Mouse (Mus musculus) fat pad, adult 2 months (tissue): ENCODE data around the gene Arfgef2.

ENCODE experiments used
- DNase-seq: peaks from one replicate; pipeline ENCODE4 v3.0.0-alpha.2; 2011; ENCODE audit warnings: low read depth, low spot score; ENCODE audit errors: extremely low read depth

Gene Arfgef2

GRCm38 (mm10) chr2:166806173-166806705 lies 851 bp downstream of the Arfgef2 start:
- no peak for DNase-seq

- DNase-seq = no peak
Observed at GRCm38 (mm10) chr2:166806813-166807212, 1.4 kb downstream of the Arfgef2 start.

DNA sequence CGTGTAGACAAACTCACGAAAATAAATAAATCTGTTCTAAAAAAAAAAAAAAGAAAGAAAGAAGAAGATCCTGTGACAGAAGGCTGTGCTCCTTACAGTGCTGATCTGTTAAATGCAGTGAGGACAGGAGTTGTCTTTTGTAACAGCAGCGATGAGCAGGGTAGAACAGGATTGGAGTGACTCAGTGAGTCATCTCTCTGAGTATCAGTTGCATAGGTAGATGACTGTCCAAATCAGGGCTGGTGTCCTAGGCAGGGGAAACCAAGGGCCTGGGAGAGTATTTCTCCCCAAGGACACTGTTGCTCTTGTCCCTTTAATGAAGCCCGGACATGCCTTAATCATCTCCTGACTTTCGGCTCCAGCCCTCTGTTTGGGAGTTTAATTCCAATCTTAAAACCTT lies 4.1 kb downstream of the Arfgef2 start:
- no peak for DNase-seq

- no peak for DNase-seq
Observed at GRCm38 (mm10) chr2:166810821-166811220, 5.4 kb downstream of the Arfgef2 start.

DNA sequence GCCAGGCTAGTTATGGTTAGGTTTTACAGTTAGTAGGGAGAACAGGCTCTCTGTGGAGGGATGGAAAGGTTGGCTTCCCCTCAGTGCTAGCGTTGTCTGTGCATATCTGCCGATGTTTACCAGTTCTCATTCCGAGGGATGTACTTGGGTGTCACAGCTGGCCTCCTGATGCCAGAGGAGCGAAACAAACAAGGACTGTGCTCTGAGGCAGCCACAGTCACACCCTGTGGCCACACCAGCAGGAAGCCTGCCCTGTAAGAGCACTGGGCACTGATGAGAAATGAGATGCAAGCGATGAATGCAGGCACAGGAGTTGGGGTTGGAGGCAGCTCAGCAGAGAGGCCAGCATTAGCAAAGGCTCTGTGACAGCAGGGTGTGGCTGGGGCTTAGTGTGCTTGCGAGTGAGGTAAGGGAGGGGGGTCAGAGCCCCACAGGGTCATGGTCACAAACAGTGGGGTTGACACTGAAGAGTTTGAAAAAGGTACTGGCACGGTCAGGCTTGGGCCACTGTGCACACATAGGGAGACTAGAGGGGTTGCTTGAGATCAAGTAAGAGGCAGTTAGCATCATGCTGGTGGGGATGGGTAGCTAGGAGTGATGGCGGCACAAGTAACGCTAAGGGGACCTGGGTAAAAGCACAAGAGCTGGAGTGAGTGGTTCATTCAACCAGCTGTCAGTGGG lies 13.2 kb downstream of the Arfgef2 start:
- DNase-seq = no peak

DNA sequence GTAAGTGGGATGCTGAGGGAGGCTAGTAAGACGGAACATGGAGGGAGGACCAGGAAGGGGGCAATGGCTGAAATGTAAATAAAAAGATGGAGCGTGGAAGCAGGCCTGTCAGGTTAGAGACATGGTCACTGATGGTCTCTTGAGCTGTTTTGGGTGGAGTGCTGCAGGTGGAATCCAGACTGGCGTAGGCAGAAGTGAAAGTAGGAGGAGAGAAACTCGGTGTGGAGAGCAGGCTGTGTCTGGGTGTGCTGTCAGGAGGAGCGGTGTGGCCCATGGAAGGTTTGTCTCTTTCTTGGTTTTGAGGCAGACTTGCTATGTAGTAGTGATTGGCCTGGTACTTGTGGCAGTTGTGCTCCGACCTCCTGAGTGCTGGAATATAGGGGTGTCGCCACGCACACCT lies 14.5 kb downstream of the Arfgef2 start:
- DNase-seq = no peak

DNA sequence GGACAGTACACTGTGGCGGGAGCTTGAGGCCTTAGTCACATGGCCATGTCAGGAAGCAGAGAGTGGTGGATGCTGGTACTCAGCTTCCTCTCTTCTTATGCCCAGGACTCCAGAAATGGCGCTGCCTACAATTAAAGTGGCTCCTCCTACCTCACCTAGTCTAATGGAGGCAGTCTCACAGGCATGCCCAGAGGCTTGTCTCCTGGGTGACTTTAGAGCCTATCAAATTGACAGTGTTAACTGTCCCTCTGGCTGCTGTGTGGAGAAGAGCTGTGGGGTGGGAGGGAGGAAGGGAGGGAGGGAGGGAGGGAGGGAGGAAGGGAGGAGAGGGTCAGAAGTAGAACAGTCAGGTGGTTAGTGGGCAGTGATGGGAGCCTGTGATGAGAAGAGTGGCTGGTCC lies 15.5 kb downstream of the Arfgef2 start:
- no peak for DNase-seq

DNA sequence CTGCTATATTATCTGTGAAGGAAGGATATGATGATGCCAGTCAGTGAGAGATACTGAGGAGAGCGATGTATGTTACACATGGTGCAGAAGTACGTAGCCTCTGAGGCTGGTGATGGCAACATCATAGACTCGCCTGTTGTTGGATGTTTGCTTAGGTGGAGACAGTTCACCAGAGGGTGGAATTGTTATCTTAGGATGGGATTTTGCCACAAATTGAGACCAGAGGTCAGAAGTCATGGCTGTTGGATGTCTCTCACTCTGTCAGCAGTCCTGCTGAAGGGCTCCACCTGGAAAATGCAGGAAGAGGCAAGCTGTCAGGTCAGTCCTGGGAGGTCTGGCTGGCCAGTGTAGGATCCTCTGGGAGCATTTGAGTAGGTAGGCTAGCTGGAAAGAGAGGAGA lies 16.0 kb downstream of the Arfgef2 start:
- DNase-seq = no peak

- no peak for DNase-seq
Observed at GRCm38 (mm10) chr2:166822119-166822826, 16.9 kb downstream of the Arfgef2 start.

DNA sequence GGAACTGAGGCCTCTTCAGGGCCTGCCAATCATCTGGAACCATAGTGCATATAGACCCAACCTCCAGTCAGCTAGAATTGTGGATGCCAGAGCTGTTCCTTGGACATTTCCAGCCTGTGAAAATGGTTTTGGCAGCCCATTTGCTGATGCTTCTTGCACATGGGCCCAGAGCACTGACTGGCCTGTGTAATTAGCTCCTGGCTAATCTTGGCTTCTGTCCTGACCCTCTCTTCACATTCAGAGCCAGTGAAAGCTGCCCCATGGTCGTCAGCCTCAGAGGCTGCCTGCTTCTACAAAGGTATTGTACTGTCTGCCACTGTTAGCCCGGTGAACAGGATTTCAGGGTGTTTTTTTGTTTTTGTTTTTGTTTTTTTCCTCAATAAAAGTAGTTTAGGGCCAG lies 17.5 kb downstream of the Arfgef2 start:
- DNase-seq = no peak

DNA sequence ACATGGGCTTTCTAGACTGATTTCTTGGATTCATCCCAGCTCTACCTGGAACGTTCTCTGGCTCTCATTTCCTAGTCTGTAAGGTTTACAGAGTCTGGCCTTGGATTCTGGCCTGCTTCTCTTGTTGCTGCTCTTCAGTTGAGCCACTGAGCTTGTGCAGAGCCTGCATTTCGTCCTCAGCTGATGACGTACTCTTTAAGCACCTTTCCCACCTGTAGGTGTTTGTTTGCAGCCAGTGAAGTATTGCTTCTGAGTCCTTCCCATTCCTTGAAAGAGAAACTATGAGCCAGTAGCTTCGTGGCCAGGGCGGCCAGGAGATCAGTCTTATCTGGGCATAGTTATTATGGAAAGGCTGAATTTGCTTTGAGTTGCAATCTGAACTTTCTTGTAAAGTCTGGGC lies 19.0 kb downstream of the Arfgef2 start:
- DNase-seq = no peak

DNA sequence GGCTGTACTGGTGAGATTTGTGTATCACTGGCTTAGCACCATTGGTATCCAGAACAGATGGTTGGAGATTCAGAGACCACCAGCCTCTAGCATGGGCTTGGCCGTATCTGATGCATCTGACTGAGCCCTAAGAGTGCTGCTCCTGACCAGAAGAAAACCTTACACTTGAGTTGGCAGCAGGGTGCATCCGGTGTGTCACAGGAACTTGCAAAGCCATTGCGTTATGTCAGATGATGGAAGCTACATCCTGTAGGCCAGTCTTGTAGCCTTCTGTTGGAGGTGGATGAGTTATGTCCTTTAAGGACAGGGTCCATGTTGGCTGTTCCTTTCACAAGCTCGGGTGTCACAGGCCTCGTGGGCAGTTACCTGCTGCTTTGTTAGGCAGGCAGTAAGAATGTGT lies 19.6 kb downstream of the Arfgef2 start:
- no peak for DNase-seq

GRCm38 (mm10) chr2:166826491-166827224 lies 21.3 kb downstream of the Arfgef2 start:
- no peak for DNase-seq

DNA sequence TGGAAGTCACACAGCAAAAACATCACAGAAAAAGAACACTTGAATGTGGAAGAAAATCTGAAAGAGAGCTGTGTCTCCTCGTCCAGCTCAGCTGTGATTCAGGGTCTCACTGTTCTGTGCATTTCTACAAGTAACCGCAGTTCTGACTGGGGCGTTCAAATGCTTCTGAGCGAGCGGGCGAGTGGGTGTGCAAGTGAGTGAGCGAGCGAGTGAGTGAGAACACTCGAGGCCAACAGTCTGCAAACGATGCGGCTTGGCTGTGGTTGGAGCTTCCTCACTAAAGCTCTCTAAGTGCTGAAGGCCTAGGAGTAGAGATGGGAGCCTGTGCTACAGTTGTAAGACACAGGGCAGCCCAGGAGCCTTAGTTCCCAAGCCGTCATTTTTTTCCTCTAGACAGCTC lies 22.9 kb downstream of the Arfgef2 start:
- no peak for DNase-seq

DNA sequence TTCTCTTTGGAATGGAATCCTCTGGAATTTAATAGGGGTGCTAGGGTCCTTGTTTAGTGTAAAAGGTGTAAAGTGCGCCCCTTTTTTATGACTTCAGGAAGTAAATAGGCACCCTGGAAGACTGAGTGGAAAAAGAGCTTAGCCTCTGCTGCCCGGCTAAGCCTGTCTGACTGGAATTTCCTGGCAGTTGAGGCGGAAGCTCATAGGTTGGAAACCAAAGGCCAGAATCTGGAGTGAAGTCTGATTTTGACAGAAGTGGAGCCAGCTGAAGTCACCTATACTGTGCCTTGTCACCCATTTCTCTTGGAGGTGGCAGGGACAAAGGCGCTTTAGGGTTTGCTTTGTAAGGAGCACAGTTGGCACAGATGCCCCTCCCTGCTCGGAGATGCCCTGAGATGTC lies 25.0 kb downstream of the Arfgef2 start:
- no peak for DNase-seq

GRCm38 (mm10) chr2:166834091-166834490 lies 28.7 kb downstream of the Arfgef2 start:
- no peak for DNase-seq

GRCm38 (mm10) chr2:166834796-166835195 lies 29.4 kb downstream of the Arfgef2 start:
- DNase-seq = no peak

DNA sequence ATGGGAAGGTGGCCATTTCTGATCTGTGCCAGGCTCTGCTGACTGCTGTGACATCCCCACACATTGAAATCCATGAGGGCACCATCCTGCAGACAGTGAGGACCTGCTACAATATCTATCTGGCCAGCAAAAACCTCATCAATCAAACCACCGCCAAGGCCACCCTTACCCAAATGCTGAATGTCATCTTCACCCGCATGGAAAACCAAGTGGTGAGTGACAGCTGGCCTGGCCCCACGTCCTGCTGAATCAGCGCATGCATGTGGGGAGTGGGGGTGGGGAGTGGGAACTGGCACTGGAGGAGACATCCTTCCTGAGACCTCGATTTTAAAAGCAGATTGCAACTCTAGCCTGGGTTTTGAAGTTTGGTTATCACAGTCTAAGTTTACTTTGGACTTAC lies 30.2 kb downstream of the Arfgef2 start:
- DNase-seq = no peak

GRCm38 (mm10) chr2:166841813-166842212 lies 36.4 kb downstream of the Arfgef2 start:
- DNase-seq = no peak

- no peak for DNase-seq
Observed at GRCm38 (mm10) chr2:166850691-166851090, 45.3 kb downstream of the Arfgef2 start.

DNA sequence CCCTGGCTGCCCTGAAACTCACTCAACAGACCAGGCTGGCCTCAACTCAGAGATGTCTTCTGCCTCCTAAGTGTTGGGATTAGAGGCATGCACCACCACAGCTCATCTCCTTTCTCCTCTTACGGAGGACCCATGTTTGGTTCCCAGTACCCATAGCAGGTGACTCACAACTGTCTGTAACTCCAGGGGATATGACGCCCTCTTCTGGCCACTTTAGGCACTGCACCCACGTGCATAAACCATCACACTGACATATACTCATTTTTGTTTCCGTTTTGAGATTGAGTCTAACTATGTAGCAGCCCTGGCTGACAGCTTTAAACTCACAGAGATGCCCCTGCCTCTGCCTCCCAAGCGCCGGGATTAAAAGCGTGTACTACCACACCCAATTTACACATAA lies 46.9 kb downstream of the Arfgef2 start:
- DNase-seq = no peak

DNA sequence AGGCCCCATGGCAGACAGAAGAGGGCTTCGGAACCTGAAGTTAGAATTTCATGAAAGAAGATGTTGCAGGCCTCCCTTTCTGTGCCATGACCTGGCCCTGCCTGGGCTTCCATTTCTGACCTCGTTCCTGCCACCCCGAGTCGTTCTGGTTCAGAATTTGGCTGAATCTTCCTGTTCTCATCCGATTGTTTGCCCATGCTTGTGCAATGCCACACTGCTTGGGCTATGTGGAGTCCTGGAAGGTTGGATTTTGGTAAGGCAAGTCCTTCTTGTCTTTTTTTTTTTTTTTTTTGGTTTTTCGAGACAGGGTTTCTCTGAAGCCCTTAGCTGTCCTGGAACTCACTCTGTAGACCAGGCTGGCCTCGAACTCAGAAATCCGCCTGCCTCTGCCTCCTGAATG lies 50.4 kb downstream of the Arfgef2 start:
- DNase-seq = no peak
